In genomic region chrX:96235775-96236174, GRCm38 (mm10) we compare ENCODE assay signal across 36 mouse cellular contexts. TPM values are rescaled to one million over a fixed set of nuclear protein-coding genes. Genes with fewer than 3 reads are reported as not detected.
"Had no signal": no experiment of that assay in that cellular context is flagged by ENCODE, and none has a peak within 500 bp of the region (broad histone marks: within the 10 kb centered on the region; RNA-seq: fewer than 3 reads in every experiment).

No protein-coding gene starts in this region.

- H3K9me3 ChIP-seq: embryonic facial prominence, embryonic 10.5 days; embryonic facial prominence, embryonic 12.5 days; embryonic facial prominence, embryonic 13.5 days; embryonic facial prominence, embryonic 15.5 days; forebrain, embryonic 10.5 days; forebrain, embryonic 12.5 days; forebrain, embryonic 13.5 days; forebrain, embryonic 15.5 days had no signal

- H3K4me2 ChIP-seq: embryonic facial prominence, embryonic 12.5 days; embryonic facial prominence, embryonic 13.5 days; embryonic facial prominence, embryonic 15.5 days; forebrain, embryonic 12.5 days; forebrain, embryonic 13.5 days; forebrain, embryonic 15.5 days had no signal

- H3K27ac ChIP-seq: embryonic facial prominence, embryonic 10.5 days; embryonic facial prominence, embryonic 12.5 days; embryonic facial prominence, embryonic 13.5 days; embryonic facial prominence, embryonic 15.5 days; forebrain, embryonic 10.5 days; forebrain, embryonic 12.5 days; forebrain, embryonic 13.5 days; forebrain, embryonic 15.5 days; gastrocnemius, adult 2 months; heart, adult 2 months had no signal

- H3K36me3 ChIP-seq: embryonic facial prominence, embryonic 10.5 days; embryonic facial prominence, embryonic 12.5 days; embryonic facial prominence, embryonic 13.5 days; embryonic facial prominence, embryonic 15.5 days; forebrain, embryonic 10.5 days; forebrain, embryonic 12.5 days; forebrain, embryonic 15.5 days had no signal

- H3K27me3 ChIP-seq: embryonic facial prominence, embryonic 12.5 days; embryonic facial prominence, embryonic 13.5 days; embryonic facial prominence, embryonic 15.5 days; forebrain, embryonic 12.5 days; forebrain, embryonic 13.5 days; forebrain, embryonic 15.5 days had no signal

- ATAC-seq: forebrain, embryonic 13.5 days; forebrain, embryonic 14.5 days; forebrain, embryonic 15.5 days; forebrain, embryonic 16.5 days; forebrain, postnatal 0 days had no signal

- H3K4me1 ChIP-seq: embryonic facial prominence, embryonic 10.5 days; embryonic facial prominence, embryonic 12.5 days; embryonic facial prominence, embryonic 13.5 days; embryonic facial prominence, embryonic 15.5 days; forebrain, embryonic 10.5 days; forebrain, embryonic 12.5 days; forebrain, embryonic 13.5 days; forebrain, embryonic 15.5 days had no signal

- H3K4me3 ChIP-seq: embryonic facial prominence, embryonic 10.5 days; embryonic facial prominence, embryonic 12.5 days; embryonic facial prominence, embryonic 13.5 days; embryonic facial prominence, embryonic 15.5 days; erythroblast, embryonic 14.5 days; forebrain, embryonic 10.5 days; forebrain, embryonic 12.5 days; forebrain, embryonic 13.5 days; forebrain, embryonic 15.5 days; gastrocnemius, adult 2 months; heart, adult 2 months had no signal

- H3K9ac ChIP-seq: embryonic facial prominence, embryonic 12.5 days; embryonic facial prominence, embryonic 13.5 days; embryonic facial prominence, embryonic 15.5 days; forebrain, embryonic 12.5 days; forebrain, embryonic 13.5 days; forebrain, embryonic 15.5 days; forebrain, postnatal 0 days had no signal

- DNase-seq: cerebellum, adult 2 months; cerebellum, adult 8-10 months; cerebellum, adult 9-10 months; cerebellum, adult 9-11 months; cerebellum, postnatal 10 days; cerebellum, postnatal 14 days; cerebellum, postnatal 25 days; cerebellum, postnatal 36 days; embryo, embryonic 11 days; forebrain, postnatal 0 days; gastrocnemius, adult 2 months; gastrocnemius, postnatal 10 days; gastrocnemius, postnatal 14 days; gastrocnemius, postnatal 25 days; gastrocnemius, postnatal 36 days; heart, adult 11 months; heart, adult 2 months had no signal

RNA-seq across cellular contexts. Expression of gene Vsig4, which starts 57.5 kb away (rescaled TPM):
- total RNA-seq: common myeloid progenitor, adult 5-6 weeks; forebrain, postnatal 0 days; gastrocnemius, adult 18-20 months; gastrocnemius, adult 2 months; gastrocnemius, adult 8-10 months; gastrocnemius, postnatal 10 days; gastrocnemius, postnatal 14 days; gastrocnemius, postnatal 25 days; gastrocnemius, postnatal 36 days had no signal
- polyA plus RNA-seq: cerebellum, adult 2 months; cortical plate, adult 2 months; embryonic facial prominence, embryonic 10.5 days; embryonic facial prominence, embryonic 11.5 days; embryonic facial prominence, embryonic 12.5 days; embryonic facial prominence, embryonic 13.5 days; embryonic facial prominence, embryonic 14.5 days; embryonic facial prominence, embryonic 15.5 days; erythroblast, embryonic 14.5 days; forebrain, embryonic 10.5 days; forebrain, embryonic 11.5 days; forebrain, embryonic 12.5 days; forebrain, embryonic 13.5 days; forebrain, embryonic 14.5 days; forebrain, embryonic 15.5 days; forebrain, embryonic 16.5 days; forebrain, postnatal 0 days; frontal cortex, adult 2 months had no signal
